Mouse (Mus musculus) cerebellum, postnatal 4 days (tissue): Measurements from ENCODE around the gene Nlgn2.

Experiments
- DNase-seq, 2 experiments: peaks; one replicate each; pipeline ENCODE4 v3.0.0; 2022; ENCODE audit warnings: low spot score in 2 of 2, mixed read lengths in 1 of 2

Nlgn2 gene

DNA sequence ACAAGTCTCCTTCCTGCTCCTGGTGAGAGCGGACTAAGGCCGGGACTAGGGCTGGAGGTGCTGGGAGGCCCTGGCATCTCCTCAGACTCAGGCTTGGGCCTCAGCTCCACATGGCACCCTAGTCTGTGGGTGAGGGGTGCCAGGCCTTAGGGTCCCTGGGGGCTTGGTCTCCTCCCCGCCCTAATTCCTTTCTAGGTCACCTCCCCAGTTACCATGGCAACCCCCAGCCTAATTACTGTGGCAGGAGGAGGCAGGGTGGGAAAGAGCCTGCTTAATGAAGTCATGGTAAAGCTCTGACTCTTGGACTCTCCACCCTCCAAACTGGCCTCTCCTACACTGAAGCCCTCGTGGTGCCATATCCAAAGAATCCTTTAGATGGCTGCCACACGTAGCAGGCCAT lies 8.8 kb downstream of the Nlgn2 start:
- no peak for DNase-seq

DNA sequence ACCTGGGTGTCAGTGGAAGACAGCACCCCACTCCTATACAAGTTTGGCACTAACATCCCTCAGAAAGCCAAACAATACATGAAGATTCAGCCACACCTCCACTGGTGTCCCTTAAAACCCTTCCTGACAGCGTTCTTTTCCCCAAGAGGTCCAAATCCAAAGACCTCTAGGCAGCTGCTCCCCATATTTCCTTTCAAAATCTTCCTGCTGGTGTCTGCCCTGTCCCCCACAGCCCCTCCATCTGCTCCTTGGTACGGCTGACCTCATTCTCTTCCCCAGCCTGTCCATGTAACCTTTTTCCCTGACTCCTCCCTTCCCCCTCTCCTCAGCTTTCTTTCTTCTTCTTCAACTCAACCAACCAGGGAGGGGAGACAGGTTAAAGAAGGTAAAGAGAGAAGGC lies 14.1 kb downstream of the Nlgn2 start:
- DNase-seq = no peak

DNA sequence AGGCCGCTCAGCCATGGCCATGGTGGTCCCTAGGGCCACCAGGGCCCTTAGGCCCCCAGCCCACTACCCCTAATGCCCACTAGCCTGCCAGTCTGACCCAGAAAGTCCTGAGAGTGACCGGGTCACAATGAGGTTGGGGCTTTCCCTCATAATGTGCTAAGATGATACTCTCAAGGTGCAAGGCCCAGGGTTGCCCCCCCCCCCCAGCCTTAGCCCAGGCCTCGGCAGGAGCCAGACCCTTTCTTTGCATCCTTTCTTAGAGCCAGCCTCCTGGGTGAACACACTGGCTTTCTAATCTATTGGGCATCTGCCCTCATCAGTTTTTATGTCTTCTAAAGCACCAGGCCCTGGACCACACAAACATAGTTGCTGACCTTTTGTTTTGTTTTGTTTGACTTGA lies 15.5 kb downstream of the Nlgn2 start, which contains the start of gene Spem1:
TSS of gene Spem1 (minus strand) at position 101 of the 400 bp plus-strand sequence.
- no peak for DNase-seq

DNA sequence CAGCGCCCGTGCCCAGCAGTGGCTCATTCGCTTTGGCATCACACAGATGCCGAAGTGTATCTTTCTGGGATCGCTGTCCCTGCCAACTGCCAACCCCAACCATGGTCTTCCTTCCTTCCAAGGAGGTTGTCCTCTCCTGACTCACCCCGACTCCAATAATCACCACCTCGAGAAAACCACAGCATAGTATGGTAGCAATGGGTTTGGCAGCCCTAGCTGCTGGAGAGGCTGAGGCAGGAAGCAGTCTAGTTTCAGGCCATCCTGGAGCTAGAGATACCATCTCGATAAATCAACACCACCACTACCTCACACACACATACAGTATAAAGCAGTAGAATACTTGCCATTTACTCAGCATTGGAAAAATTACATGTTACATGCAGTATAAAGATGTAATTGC lies 18.7 kb downstream of the Nlgn2 start:
- no peak for DNase-seq

DNA sequence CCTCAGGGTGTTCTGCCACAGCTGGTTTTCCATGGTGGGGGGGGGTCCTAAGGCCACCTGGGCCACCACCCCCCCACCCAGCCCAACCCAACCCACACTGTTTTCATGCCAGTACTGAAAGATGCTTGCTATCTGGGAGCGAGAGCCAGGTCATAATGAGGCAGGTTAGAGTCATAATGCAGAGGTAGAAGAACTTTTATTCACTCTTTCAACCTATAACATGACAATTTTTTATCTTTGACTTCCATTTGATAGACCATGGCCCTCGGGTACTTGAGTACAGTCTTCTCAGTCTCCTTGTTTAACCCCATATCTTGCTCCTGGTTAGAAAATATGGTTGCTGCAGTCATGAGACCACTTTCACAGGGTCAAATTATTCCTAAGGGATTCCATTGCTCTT lies 19.2 kb downstream of the Nlgn2 start, which contains the start of gene Spem2:
TSS of gene Spem2 (minus strand) at position 101 of the 400 bp plus-strand sequence.
- no peak for DNase-seq

DNA sequence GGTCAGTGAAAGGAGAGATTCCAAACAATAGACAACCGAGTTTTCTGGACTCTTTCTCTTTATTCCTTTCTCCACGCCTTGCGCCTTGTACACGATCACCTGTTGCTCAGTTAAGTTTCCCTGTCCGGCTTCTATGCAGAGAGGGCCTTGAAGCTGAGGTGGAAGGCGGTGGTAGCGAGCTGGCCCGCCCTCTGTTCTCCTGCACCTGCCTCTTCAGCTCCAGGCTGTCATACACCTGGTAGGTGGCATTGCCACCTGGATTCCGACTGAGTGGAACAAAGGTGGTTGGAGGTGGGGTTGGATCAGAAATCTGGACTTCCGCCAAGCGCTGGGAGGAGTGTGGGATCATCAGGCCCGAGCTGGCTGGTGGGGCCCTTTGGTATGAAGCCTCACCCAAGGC lies 21.1 kb downstream of the Nlgn2 start:
- no peak for DNase-seq

DNA sequence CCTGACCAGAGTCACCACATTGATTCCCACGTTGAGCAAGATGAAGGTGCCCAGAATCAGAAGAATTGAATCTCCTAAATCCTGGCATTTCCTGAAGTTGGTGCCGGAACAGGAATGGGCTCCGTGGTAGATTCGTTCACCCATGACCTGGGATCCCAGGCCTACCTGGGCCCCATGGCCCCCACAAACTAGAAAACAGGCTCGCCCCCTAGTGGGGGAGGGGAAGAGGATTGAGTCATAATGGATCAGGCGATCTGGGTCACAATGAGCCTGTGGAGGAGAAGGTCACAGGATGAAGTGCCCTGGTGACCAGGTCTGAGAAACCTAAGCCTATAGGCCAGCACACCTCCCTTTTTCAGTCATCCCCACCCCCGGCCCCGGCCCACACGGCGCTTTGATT lies 22.4 kb downstream of the Nlgn2 start, which contains the start of gene Gm39566:
TSS of gene Gm39566 (minus strand) at position 144 of the 400 bp plus-strand sequence.
- no peak for DNase-seq

DNA sequence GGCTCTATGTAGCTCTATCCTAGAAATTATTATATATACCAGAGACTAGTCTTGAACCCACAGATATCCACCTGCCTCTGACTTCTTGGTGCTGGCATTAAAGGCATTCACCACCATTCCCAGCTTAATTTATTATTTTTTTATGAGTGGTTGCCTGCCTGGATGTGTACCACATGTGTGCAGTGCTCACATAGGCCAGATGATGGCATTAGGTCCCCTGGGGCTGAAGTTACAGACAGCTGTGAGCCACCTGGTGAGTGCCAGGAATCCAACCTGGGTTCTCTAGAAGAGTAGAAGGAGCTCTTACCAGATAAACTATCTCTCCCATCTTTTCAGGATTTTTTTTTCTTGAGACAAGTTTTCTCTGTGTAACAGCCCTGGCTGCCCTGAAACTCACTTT lies 27.3 kb downstream of the Nlgn2 start:
- no peak for DNase-seq

DNA sequence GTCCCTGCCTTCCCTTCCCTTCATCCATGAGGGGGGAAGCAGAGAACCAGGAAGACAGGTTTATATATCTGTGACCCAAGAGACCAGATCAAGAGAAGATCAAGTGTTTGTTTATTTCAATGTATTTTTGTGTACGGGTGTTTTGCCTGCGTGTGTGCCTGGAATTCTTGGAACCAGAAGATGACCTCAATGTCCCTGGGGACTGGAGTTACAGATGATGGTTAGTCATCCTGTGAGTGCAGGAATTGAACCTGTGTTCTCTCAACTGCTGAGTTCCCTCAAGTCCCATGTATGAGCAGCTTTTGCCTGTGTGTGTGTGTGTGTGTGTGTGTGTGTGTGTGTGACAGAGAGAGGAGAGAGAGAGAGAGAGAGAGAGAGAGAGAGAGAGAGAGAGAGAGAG lies 29.9 kb downstream of the Nlgn2 start:
- no peak for DNase-seq

DNA sequence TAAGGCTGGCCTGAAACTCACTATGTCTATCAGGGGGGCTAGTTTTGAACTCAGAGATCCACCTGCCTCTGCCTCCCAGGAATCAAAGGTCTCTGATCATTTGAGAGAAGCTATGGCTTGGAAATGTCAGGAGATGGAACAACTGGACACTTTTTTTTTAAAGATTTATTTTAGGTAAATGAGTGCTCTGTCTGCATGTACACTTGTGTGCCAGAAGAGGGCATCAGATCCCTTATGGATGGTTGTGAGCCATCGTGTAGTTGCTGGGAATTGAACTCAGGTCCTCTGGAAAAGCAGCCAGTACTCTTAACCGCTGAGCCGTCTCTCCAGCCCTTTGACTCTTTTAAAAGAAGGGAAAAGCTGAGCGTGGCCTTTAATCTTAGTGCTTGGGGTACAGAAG lies 31.2 kb downstream of the Nlgn2 start:
- no peak for DNase-seq

DNA sequence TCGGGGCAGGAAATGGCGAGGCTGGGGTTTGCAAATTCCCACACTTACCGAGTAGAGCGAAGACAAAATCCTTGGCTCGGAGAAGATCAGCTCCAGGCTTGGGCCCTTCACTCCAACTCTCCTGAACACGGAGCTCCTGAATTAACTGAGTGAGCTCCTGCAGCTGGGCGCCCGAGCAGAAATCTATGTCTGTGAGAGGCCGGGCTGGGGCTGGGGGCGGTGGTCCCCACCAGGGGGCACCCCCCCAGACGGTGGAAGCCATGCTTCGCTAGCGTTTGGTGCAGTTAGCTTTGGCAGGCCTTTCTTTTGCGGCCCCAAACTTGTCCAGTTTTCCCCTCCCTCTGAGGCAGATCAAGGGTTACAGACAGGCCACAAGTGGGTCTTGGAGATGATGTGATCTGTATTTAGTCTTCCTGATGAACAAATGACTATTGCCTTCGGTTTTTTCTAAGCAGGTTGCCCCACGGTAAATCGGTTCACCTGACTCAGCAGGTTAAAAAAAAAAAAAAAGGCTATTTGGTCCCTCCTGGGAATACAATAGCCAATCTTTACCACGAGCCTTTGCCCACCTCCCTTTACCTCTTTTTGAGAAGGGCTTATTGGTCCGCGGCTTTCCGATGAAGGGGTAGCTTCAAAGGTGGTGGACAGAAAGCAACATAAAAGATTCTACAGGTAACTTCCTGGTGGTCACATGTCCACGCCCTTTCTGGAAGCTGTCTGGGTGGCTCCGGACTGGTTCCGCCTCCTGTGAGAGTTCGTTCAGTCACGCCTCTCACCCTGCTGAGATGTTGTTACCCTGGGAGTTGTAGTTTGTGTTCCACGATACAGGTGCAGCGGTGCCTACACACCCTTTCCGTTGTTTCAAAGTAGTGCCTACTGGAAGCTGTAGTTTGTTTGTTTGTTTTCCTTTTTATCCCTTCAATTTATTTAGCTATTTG lies 32.3 kb downstream of the Nlgn2 start, which contains the start of gene Tmem102:
TSS of gene Tmem102 (minus strand) at position 653 of the 938 bp plus-strand sequence.
- DNase-seq = no peak

DNA sequence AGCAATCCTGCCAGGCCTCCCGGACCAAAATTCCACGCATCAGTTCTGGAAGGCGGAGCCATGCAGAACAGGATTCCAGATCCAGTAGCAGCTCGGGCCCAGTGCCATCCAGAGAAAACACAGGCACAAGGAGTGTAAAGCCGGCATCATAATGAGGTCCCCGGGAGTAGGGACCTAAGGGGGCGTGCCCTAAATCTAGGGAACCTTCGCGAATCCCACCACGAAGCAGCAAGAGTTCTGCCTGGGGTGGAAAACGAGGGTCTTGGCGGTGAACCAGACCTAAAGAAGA lies 33.0 kb downstream of the Nlgn2 start:
- DNase-seq = no peak

DNA sequence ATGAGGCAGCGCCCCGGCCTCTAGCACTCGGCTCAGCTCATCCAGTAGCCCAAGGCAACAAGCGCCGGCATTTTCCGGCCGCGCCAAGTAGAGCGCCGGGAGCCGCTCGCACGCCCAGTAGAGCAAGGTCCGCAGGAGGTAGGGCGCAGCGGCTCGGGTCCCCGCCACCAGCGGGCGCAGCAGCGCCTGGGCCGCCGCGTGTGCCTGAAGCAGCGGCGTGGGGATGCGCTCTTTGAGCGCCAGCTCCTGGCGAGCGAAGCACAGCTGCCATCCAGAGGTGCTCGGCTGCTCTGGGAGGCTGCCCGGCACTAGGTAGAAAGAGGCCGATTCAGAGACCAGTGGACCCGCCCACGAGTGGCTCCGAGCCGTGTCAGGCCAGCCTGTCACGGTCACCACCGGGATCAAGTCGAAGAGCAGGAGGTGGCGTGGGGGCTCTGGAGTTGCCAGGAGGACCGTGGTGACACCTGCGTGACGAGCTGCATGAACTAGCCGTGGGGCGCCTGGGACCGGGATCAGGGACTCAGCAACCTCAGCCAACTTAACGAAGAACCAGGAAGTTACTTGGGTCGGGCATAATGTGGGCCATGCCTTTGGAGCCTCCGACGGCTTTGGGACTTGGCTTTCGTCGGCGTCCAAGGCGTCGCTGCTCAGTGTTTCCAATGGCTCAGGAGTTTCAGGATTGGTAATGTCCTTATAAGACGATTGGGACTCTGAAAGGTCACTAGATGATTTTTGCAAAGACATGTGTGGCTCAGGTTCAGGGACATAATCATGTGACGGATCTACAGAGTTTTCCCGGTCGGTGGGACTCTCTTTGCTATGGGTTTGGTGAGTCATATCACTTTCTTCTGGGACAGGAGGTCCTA lies 33.6 kb downstream of the Nlgn2 start:
- DNase-seq = peak in 1 of 2 experiments; percentile 54

DNA sequence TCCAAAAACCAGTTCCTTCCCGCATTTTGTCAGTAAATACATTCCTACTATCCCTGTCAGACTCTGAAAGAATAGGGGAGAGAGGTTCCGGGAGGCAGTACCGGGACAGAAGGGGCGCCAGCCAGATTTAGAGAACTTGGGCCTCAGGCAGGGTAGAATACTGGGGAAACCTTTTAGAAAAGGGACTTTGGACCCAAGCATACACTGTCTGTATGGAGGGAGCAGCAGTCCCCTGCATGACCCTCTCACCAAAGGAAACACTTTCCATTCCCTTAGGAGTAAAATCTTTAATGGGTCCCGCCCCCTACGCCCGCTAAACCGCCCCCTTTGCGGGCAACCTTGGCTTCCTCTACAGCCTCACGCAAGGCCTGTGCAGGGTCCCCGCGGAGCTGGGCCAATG lies 34.3 kb downstream of the Nlgn2 start:
- DNase-seq = no peak

DNA sequence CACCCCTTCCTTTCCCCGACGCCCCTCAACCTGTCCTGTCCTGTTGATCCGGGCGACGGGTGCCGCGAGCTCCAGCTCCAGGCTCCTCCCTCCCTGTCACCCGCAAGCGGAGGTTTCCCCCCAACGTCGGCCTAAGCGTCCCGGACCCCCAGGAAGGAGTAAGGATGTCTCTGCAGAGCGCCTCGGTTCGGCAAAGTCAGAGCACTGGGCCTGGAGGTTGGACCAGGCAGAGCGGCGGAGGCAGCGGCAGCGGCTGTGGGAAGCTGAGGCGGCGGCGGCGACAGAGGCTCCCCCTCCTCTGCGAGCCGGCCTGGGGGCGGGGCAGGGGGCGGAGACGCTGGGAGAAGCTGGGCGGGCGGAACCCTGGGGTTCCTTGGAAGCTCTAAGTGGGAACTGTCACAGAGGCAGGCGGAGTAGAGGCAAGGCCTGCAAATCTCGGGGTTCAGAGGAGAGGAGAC lies 34.9 kb downstream of the Nlgn2 start:
- peak; percentile 70 to 76 for DNase-seq

DNA sequence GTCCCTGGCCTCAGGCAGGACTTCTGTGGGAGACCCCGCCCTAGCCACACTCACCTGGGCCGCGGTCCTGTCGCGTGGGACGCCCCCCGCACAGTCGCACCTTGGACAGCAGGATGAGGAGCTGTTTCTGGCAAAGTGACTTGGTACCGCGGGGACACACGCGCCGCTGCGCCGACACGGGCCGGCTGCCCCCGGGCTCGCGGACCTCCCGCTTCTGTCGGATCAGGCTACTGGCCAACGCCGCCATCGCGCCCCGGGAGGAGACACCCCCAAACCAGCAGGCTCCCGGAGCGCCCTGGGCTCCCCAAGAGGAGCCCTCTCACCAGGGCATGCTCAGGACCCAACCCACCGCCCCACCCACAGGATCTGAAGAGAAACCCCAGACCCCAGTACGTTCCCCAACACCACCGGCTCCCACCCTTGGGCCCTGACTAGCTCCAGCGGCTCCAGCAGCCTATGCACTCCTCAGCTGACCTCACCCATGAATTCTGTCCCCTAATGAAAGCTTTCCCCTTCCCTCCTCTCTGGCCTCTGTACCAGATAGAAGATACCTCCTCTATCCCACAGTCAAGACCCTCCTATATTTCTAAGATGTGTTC lies 36.1 kb downstream of the Nlgn2 start, which contains the start of gene Fgf11:
TSS of gene Fgf11 (minus strand) at position 479 of the 599 bp plus-strand sequence.
- DNase-seq = no peak

DNA sequence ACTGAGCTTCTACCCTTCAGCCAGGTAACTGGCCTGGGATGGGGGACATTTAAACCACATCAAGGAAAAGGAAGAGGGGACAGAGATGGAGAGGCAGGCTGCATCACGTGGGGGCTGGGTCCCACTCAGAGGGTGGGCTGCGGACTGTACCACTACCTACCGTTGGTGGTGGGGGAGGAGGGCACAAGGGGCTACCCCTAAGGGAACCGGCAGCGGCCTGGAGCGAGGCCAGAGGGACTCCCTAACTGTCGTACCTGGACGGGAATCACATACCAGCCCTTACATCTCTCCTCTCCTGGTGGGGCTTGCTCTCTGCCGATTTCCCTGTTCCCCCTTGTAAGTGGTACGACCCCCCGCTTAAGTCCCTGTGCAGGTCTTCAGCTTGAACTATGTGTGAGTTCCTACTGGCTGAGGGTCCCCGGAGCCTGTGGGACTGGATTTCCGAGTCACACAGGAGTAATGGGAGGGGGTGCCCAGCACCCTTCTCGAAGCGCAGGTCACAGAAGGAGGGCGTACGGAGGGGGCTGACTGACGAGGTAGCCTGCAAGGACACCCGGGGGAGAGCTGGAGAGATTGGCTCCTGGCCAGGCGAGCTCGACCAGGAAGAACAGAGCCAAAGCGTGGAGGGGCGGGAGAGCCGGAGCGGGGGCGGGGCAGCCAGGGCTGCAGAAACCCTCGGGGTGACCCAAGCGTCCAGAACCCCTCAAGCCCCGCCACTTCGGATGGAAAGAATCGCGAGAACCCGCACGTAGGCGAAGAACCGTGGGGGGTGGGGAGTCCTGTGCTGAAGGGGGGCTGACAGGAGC lies 37.0 kb downstream of the Nlgn2 start:
- DNase-seq = peak in 1 of 2 experiments; percentile 71

DNA sequence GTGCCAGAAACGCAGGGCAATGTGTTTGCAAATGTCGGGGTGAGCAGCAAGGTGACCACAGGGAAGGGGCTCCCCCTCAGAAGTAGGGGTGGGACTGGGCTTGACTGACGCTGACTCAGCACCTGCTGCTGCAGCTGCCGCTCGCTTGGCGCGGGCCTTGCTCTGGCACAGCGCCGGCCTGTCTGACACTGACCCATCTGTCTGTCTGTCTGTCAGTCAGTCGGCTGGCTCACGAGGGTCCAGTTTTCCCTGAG lies 37.5 kb downstream of the Nlgn2 start:
- peak in 1 of 2 experiments; percentile 78 for DNase-seq

DNA sequence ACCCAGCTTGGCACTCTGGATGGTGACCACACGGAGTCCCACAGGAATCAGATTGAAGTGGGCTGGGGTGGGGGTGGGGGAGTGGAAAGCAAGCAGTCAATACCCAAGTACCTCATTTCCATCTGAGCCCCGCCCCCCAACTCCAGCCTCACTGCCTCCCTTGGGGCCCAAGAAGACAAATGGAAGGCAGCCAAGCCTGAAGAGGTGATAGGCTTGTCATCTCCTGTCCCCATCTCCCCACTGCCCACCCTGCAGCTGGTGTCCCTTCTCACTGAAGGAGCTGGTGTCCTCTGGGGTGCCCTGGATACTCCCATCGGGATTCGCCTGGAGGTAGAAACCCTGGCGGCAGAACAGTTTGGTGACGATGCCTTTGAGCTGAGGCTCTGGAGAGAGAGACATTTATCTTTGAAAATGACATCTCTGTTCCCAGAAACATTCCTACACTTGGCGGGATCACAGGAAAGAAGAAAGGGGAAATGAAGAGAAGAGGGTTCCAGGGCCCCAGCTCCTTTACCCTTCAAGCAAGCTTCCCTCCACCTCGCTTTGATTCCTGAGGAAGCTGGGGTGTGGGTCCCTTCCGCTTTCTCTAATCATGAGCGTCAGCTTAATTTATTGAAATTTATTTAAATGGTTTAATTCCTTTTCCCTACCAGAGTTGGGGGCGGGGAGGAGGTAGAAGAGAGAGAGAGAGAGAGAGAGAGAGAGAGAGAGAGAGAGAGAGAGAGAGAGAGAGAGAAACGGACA lies 38.0 kb downstream of the Nlgn2 start:
- DNase-seq = peak in 1 of 2 experiments; percentile 45

DNA sequence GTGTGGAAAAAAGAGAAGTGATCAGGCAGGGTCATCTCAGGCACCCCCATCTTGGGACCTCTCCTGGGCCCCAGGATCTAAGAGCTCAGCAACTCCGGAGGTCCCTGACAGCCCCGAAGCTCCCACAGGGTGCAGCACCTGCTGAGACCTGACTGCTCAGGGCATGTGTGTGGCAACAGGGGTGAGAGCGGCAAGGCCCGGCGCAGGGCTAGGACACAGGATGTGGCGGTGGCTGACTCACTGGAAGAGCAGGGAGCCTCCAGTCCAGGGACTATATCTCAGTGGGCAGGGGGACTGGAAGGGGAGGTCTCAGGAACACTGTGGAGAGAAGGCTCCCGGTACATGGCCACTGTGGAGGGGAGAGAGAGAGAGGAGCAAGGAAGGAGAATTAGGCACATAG lies 39.7 kb downstream of the Nlgn2 start:
- DNase-seq = no peak
